Mouse (Mus musculus) megakaryocyte, embryonic 14.5 days (primary cell): ENCODE data around the gene Yipf3.

Experiments
- FLI1 ChIP-seq: IDR thresholded peaks from 2 replicates; pipeline ENCODE4 v1.6.1; 2012; ENCODE audit warnings: low read length, inconsistent platforms, mixed read lengths
- GATA1 ChIP-seq: IDR thresholded peaks from 3 replicates; pipeline ENCODE4 v1.6.1; 2012; ENCODE audit warnings: mixed read lengths, low read length, inconsistent platforms, borderline replicate concordance

GRCm38 (mm10) chr17:46248189-46248522 is 276 bp downstream of the Yipf3 start:
- TF ChIP-seq GATA1 (no peak), FLI1 (0 out of 2 replicates have a peak, but pooled peaks have one; percentile 2)
